Comparison of ENCODE assay signal across 8 mouse cellular contexts in the genomic region with DNA sequence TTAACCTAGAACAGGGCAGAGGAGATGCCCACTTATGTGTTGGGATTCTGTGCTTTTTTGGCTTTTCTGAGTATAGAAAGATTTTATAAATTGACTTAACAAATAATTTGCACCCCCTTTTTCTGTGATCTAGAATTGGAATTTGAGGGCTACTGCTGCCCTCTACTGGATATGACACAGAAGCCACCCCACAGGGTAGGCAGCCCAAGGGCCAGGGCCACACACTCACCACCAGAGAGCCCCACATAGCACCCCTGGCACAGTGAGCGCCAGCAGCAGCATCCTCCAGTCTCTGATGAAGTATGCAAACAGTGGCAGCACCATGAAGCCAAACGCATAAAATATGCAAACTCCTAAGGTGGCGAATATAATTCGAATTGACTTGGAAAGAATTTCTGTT. TPM values are rescaled to one million over a fixed set of nuclear protein-coding genes. Genes with fewer than 3 reads are reported as not detected.
DNase-seq lines count a peak whose midpoint lies in the region; ATAC-seq and TF ChIP-seq lines count a peak whose summit lies in the region.

No protein-coding gene starts in this region.

- TF ChIP-seq CTCF in kidney, postnatal 0 days (IDR thresholded peaks at IDR 0.05; ENCODE audit: low read depth), result peak; percentile 52; the same call in 1 of the 2 replicates
- TF ChIP-seq CTCF in small intestine, adult 2 months (IDR thresholded peaks at IDR 0.05; ENCODE audit: extremely low read depth, insufficient read length, insufficient replicate concordance, low read depth, low read length), result peak; percentile 71; the same call in 1 of the 2 replicates

- no peaks in the 10 kb centered on the region for H3K27me3 ChIP-seq in kidney, postnatal 0 days (ENCODE audit: insufficient read depth, low read length)
- no peaks in the 10 kb centered on the region for H3K27me3 ChIP-seq in small intestine, adult 2 months (ENCODE audit: control insufficient read depth, insufficient read depth, low read length)

- H3K4me3 ChIP-seq in kidney, postnatal 0 days (replicated peaks; ENCODE audit: low read depth, low read length), result no peak overlapping the region
- peak overlapping the region; percentile 48 for H3K4me3 ChIP-seq in small intestine, adult 2 months (ENCODE audit: low read depth, low read length)

- WGBS in kidney, postnatal 0 days, result 76% methylated on average over 4 of the region's 4 CpGs
- WGBS in small intestine, adult 2 months, result 30% methylated on average over 4 of the region's 4 CpGs

- no peak overlapping the region for H3K27ac ChIP-seq in kidney, postnatal 0 days
- H3K27ac ChIP-seq in small intestine, adult 2 months (ENCODE audit: insufficient read depth, low read depth, low read length), result peak overlapping the region; percentile 78

- 0 out of 2 replicates have a peak, but pooled peaks cover 3% of the 10 kb centered on the region for H3K36me3 ChIP-seq in kidney, postnatal 0 days (ENCODE audit: insufficient read depth, low read length)
- peaks cover 25% of the 10 kb centered on the region for H3K36me3 ChIP-seq in small intestine, adult 2 months (ENCODE audit: control insufficient read depth, insufficient read depth, low read length)

- ATAC-seq in kidney, postnatal 0 days (replicated peaks; ENCODE audit: low FRiP score, low read depth), result no peak
- ATAC-seq in erythroblast, adult 5-6 weeks (replicated peaks; ENCODE audit: low FRiP score, poor library complexity, severe bottlenecking), result no peak

- TF ChIP-seq POLR2A in small intestine, adult 2 months (IDR thresholded peaks at IDR 0.05; ENCODE audit: low read depth, low read length), result no peak

- no peaks in the 10 kb centered on the region for H3K4me1 ChIP-seq in kidney, postnatal 0 days (replicated peaks; ENCODE audit: insufficient read depth, low read length)
- peaks cover 7% of the 10 kb centered on the region; the same call in 1 of the 2 replicates for H3K4me1 ChIP-seq in small intestine, adult 2 months (ENCODE audit: control insufficient read depth, insufficient read depth, insufficient read length, low read length)

- H3K4me2 ChIP-seq in kidney, postnatal 0 days (ENCODE audit: low read length), result no peak overlapping the region

- no peaks in the 10 kb centered on the region for H3K9me3 ChIP-seq in kidney, postnatal 0 days (replicated peaks; ENCODE audit: low read length)

- intact Hi-C loops in left cerebral cortex, postnatal 10 days (cut with DNase I), result no loop called here

- no peak overlapping the region for H3K9ac ChIP-seq in kidney, postnatal 0 days (ENCODE audit: low read depth, low read length)

- DNase-seq in kidney, postnatal 0 days (ENCODE audit: low spot score), result no peak
- no peak for DNase-seq in kidney, postnatal 10 days
- peak; percentile 50 for DNase-seq in CD4-positive helper T cell, adult 2 months (ENCODE audit: low read depth, low spot score)
- peak; percentile 26 for DNase-seq in R1 (ENCODE audit: low read depth, low spot score)
- DNase-seq in left cerebral cortex, adult 8-10 months (ENCODE audit: low spot score in 2 of 2), result no peak
- DNase-seq in left cerebral cortex, postnatal 10 days (ENCODE audit: extremely low spot score in 1 of 2, low spot score in 2 of 2), result no peak

RNA-seq across cellular contexts. Expression of a gene that starts 15.7 kb away (rescaled TPM):
- polyA plus RNA-seq in kidney, postnatal 0 days (2015; fragmentation: Nextera tagmentation; extraction: Ambion mirVana), result 2.0 and 2.3 TPM in 2 replicates
- polyA plus RNA-seq in small intestine, adult 2 months (2012; rRNA removed), result 5.8 and 12.4 TPM in 2 replicates
- not detected in 2 replicates for total RNA-seq in erythroblast, adult 5-6 weeks (2015; ENCODE audit: low replicate concordance)
- 0.17 TPM in 1 of 2 replicates, not detected in the other for total RNA-seq in erythroblast, adult 5-6 weeks (2017; ENCODE audit: low replicate concordance)
- 1 to 10 TPM; 1.6 to 6.3 (median 3.3) TPM for total RNA-seq in left cerebral cortex, adult 8-10 months (2022)
- 1 to 10 TPM in 1 of 2 experiments, under 1 TPM in 1; 0.85 to 1.5 TPM for total RNA-seq in left cerebral cortex, postnatal 10 days (2021)

RNA-seq across cellular contexts. Expression of a gene that starts 16.8 kb away (rescaled TPM):
- polyA plus RNA-seq in kidney, postnatal 0 days (2015; fragmentation: Nextera tagmentation; extraction: Ambion mirVana), result 32.0 and 36.4 TPM in 2 replicates
- 22.1 and 44.2 TPM in 2 replicates for polyA plus RNA-seq in small intestine, adult 2 months (2012; rRNA removed)
- total RNA-seq in erythroblast, adult 5-6 weeks (2015; ENCODE audit: low replicate concordance), result 2.1 and 2.7 TPM in 2 replicates
- 2.0 and 2.4 TPM in 2 replicates for total RNA-seq in erythroblast, adult 5-6 weeks (2017; ENCODE audit: low replicate concordance)
- total RNA-seq in left cerebral cortex, adult 8-10 months (2022), result 10 to 100 TPM in 2 of 4 experiments, 1 to 10 TPM in 2; 8.9 to 14.0 (median 9.9) TPM
- total RNA-seq in left cerebral cortex, postnatal 10 days (2021), result 10 to 100 TPM; 10.4 to 14.2 TPM

Comparison
In these comparisons a context has a peak if more than half of its experiments do, and no peak if none do; other contexts are left out.
1. DNase-seq: peak in CD4-positive helper T cell, adult 2 months (single experiment) and R1 (single experiment); none in kidney, postnatal 0 days (single experiment), kidney, postnatal 10 days (single experiment), left cerebral cortex, adult 8-10 months (0 of 2) and left cerebral cortex, postnatal 10 days (0 of 2).